Mouse (Mus musculus): ENCODE measurements at regions not wholly inside any gene's neighbourhood (a gene's known extent, or its start where the extent isn't known, plus 50 kb on each side); places are given as distances from the start of the nearest gene placed in this dataset.

DNA sequence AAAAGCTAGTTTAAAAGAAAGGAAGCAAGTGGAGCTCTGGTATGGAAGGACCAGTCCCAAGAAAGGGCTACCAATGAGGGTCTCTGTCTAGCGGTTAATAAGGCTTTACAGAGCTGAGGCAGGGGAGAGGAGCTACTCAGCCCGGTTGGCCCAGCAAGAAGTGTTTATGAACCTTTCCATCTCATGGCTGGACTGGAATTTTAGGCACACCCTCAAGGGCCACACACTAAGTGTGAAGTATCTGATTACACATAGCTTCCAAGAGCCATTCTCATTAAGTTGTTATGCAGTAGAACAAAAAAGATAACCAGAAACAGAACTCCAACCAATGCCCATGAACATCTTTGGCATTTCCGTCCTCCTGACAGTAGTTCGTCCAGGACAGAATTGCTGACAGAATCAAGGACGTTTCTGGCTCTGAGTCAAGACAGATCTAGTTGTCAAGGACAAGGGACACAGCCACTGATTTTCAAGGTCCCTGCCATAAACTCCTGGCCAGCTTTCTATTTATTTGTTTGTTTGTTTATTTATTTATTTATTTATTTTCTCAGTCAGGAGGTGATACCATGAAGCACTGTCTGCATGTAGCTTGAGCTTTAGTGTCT is 195.1 kb upstream of the Klf7 start:
- TF ChIP-seq POLR2A (IDR thresholded peaks at IDR 0.05; ENCODE audit: extremely low read depth, insufficient read depth, low read length), result no peak
- TF ChIP-seq CTCF (IDR thresholded peaks at IDR 0.05; ENCODE audit: low read depth, low read length), result no peak

Measured in liver, adult 2 months (tissue).